Mouse (Mus musculus): ENCODE results near the gene Fbxw21. TPM values are rescaled to one million over a fixed set of nuclear protein-coding genes. Genes with fewer than 3 reads are reported as not detected.

Gene Fbxw21
- total and polyA plus RNA-seq, 3 experiments = not detected

DNA sequence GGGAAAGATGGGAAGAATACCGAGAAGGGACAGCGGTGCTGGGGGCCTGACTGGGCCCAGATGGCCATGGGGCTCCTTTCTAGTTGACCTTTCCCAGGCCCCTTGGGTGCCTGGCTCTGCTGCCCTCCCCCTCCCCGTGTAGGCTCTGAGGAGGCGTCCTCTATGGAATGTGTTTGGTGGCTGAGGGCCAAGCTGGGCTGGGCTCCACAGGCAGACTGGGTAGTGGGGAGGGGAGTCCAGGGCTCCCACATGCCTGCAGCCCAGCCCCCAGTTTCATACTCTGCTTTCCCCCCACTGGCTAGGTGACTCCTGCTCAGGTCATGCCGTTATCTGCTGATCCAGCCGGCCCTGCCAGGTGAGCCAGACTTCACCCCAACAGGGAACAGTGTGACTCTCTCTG lies 62.9 kb downstream of the Fbxw21 start:
- no peak for DNase-seq (ENCODE audit: extremely low read depth)
- Histone ChIP-seq H3K4me1 (ENCODE audit: control insufficient read depth in 1 of 2, insufficient read depth in 2 of 2) (peaks cover 4 to 9% of the 10 kb centered on the region in 2 experiments; a peak in 2 of 4 replicates), H3K4me3 (replicated peaks in 1 of 3; ENCODE audit: low read depth in 2 of 3, low read length in 2 of 3, poor library complexity in 1 of 3) (no peak overlapping the region), H3K79me2 (replicated peaks; ENCODE audit: control insufficient read depth, extremely low read depth, insufficient read depth, poor library complexity, severe bottlenecking) (no peaks in the 10 kb centered on the region), H3K4me2 (ENCODE audit: insufficient read depth, low read depth, poor library complexity, severe bottlenecking) (no peak overlapping the region), H3K27me3 (replicated peaks) (peaks cover 94% of the 10 kb centered on the region), H3K9ac (ENCODE audit: insufficient read depth, low read depth) (no peak overlapping the region), H3K27ac (ENCODE audit: insufficient read depth, low read depth) (no peak overlapping the region), H3K36me3 (replicated peaks in 1 of 2; ENCODE audit: control insufficient read depth in 1 of 2, insufficient read depth in 1 of 2, low read length in 1 of 2) (no peaks in the 10 kb centered on the region), H3K9me3 (replicated peaks; ENCODE audit: low read length) (no peaks in the 10 kb centered on the region)
- dilution Hi-C loops (cut with MboI; ENCODE audit: extremely low pct_ligation_motif_present, extremely low pct_unique_long_range_greater_than_20kb, low sequenced_read_pairs) = no loop called here
- no peak for TF ChIP-seq MAX (IDR thresholded peaks at IDR 0.05; ENCODE audit: low read length)
- TF ChIP-seq JUND (conservative IDR thresholded peaks at IDR 0.05; ENCODE audit: low read depth, low read length) = no peak
- no peak for TF ChIP-seq PAX5 (IDR thresholded peaks at IDR 0.05; ENCODE audit: low read length)
- no peak for TF ChIP-seq MXI1 (IDR thresholded peaks at IDR 0.05; ENCODE audit: low read depth, low read length)
- no peak for TF ChIP-seq ZNF384 (IDR thresholded peaks at IDR 0.05; ENCODE audit: low read depth, low read length)
- no peak for TF ChIP-seq MAFK (IDR thresholded peaks at IDR 0.05; ENCODE audit: insufficient replicate concordance, low read length)
- no peak for TF ChIP-seq RCOR1 (conservative IDR thresholded peaks at IDR 0.05; ENCODE audit: low read depth, low read length)
- TF ChIP-seq POLR2A (IDR thresholded peaks at IDR 0.05; ENCODE audit: low read depth, low read length) = no peak
- TF ChIP-seq POLR2AphosphoS2 (IDR thresholded peaks at IDR 0.05; ENCODE audit: low read depth, low read length) = no peak
- TF ChIP-seq GABPA (IDR thresholded peaks at IDR 0.05; ENCODE audit: insufficient replicate concordance, low read depth, low read length) = no peak
- TF ChIP-seq NELFE (IDR thresholded peaks at IDR 0.05; ENCODE audit: low read depth, low read length) = no peak
- TF ChIP-seq E2F4 (IDR thresholded peaks at IDR 0.05; ENCODE audit: insufficient replicate concordance, low read depth, low read length) = no peak
- TF ChIP-seq ELF1 (IDR thresholded peaks at IDR 0.05; ENCODE audit: low read depth, low read length) = no peak
- TF ChIP-seq ZC3H11A (IDR thresholded peaks at IDR 0.05; ENCODE audit: low read depth, low read length) = no peak
- TF ChIP-seq MYC (IDR thresholded peaks at IDR 0.05; ENCODE audit: low read depth, low read length) = no peak
- no peak for TF ChIP-seq CHD2 (IDR thresholded peaks at IDR 0.05; ENCODE audit: low read length)
- TF ChIP-seq TBP (conservative IDR thresholded peaks at IDR 0.05; ENCODE audit: low read depth, low read length) = no peak
- TF ChIP-seq ZKSCAN1 (IDR thresholded peaks at IDR 0.05; ENCODE audit: borderline replicate concordance, low read depth, low read length) = no peak
- no peak for TF ChIP-seq MEF2A (IDR thresholded peaks at IDR 0.05; ENCODE audit: borderline replicate concordance, low read depth, low read length)
- TF ChIP-seq ETS1 (conservative IDR thresholded peaks at IDR 0.05; ENCODE audit: low read depth, low read length) = no peak
- in situ Hi-C loops (cut with MboI; ENCODE audit: low pct_ligation_motif_present, low pct_unique_long_range_greater_than_20kb, low sequenced_read_pairs) = no loop called here

GRCm38 (mm10) chr9:109098366-109098765 lies 63.5 kb downstream of the Fbxw21 start:
- dilution Hi-C loops (cut with MboI; ENCODE audit: extremely low pct_ligation_motif_present, extremely low pct_unique_long_range_greater_than_20kb, low sequenced_read_pairs) (no loop called here), in situ Hi-C loops (cut with MboI; ENCODE audit: low pct_ligation_motif_present, low pct_unique_long_range_greater_than_20kb, low sequenced_read_pairs) (no loop called here)
- no peak overlapping the region for H3K9ac ChIP-seq (ENCODE audit: insufficient read depth, low read depth)
- H3K9me3 ChIP-seq (replicated peaks; ENCODE audit: low read length) = no peaks in the 10 kb centered on the region
- no peaks in the 10 kb centered on the region for H3K79me2 ChIP-seq (replicated peaks; ENCODE audit: control insufficient read depth, extremely low read depth, insufficient read depth, poor library complexity, severe bottlenecking)
- H3K27me3 ChIP-seq (replicated peaks) = peaks cover 88% of the 10 kb centered on the region
- peaks cover 0 to under 1% of the 10 kb centered on the region in 2 experiments for H3K36me3 ChIP-seq (replicated peaks in 1 of 2; ENCODE audit: control insufficient read depth in 1 of 2, insufficient read depth in 1 of 2, low read length in 1 of 2)
- DNase-seq (ENCODE audit: extremely low read depth) = no peak
- TF ChIP-seq IRF4 (IDR thresholded peaks at IDR 0.05; ENCODE audit: low read depth, low read length) (no peak), MXI1 (IDR thresholded peaks at IDR 0.05; ENCODE audit: low read depth, low read length) (no peak), ETS1 (conservative IDR thresholded peaks at IDR 0.05; ENCODE audit: low read depth, low read length) (no peak), POLR2A (IDR thresholded peaks at IDR 0.05; ENCODE audit: low read depth, low read length) (no peak), ZC3H11A (IDR thresholded peaks at IDR 0.05; ENCODE audit: low read depth, low read length) (no peak), ZMIZ1 (IDR thresholded peaks at IDR 0.05; ENCODE audit: low read depth, low read length) (no peak), CHD1 (IDR thresholded peaks at IDR 0.05; ENCODE audit: low read depth, low read length) (no peak), MAFK (IDR thresholded peaks at IDR 0.05; ENCODE audit: insufficient replicate concordance, low read length) (no peak), RAD21 (IDR thresholded peaks at IDR 0.05; ENCODE audit: low read depth, low read length) (no peak), RCOR1 (conservative IDR thresholded peaks at IDR 0.05; ENCODE audit: low read depth, low read length) (no peak), CTCF (conservative IDR thresholded peaks at IDR 0.05 in 1 of 2, IDR thresholded peaks at IDR 0.05 in 1 of 2; ENCODE audit: low read depth in 2 of 2, low read length in 2 of 2) (no peak), PAX5 (IDR thresholded peaks at IDR 0.05; ENCODE audit: low read length) (no peak), MAZ (IDR thresholded peaks at IDR 0.05; ENCODE audit: low read depth, low read length) (no peak), EP300 (IDR thresholded peaks at IDR 0.05; ENCODE audit: low read length) (no peak), SIN3A (IDR thresholded peaks at IDR 0.05; ENCODE audit: low read length) (no peak), POLR2AphosphoS2 (IDR thresholded peaks at IDR 0.05; ENCODE audit: low read depth, low read length) (no peak), BHLHE40 (IDR thresholded peaks at IDR 0.05; ENCODE audit: low read depth, low read length) (no peak), ZNF384 (IDR thresholded peaks at IDR 0.05; ENCODE audit: low read depth, low read length) (no peak), ELF1 (IDR thresholded peaks at IDR 0.05; ENCODE audit: low read depth, low read length) (no peak)
- H3K27ac ChIP-seq (ENCODE audit: insufficient read depth, low read depth) = no peak overlapping the region
- no peak overlapping the region for H3K4me2 ChIP-seq (ENCODE audit: insufficient read depth, low read depth, poor library complexity, severe bottlenecking)
- H3K4me3 ChIP-seq (replicated peaks in 1 of 3; ENCODE audit: low read depth in 2 of 3, low read length in 2 of 3, poor library complexity in 1 of 3) = no peak overlapping the region
- H3K4me1 ChIP-seq (ENCODE audit: control insufficient read depth in 1 of 2, insufficient read depth in 2 of 2) = peaks cover 4 to 9% of the 10 kb centered on the region in 2 experiments; a peak in 2 of 4 replicates

All from CH12.LX (cell line).